Mouse (Mus musculus): ENCODE data around the gene Flcn. TPM values are rescaled to one million over a fixed set of nuclear protein-coding genes. Genes with fewer than 3 reads are reported as not detected.

The Flcn gene
- polyA plus RNA-seq, 1 experiment from 2014 or later, result 35.9 TPM

GRCm38 (mm10) chr11:59746614-59747013 lies 63.2 kb downstream of the Flcn start:
- H3K9me3 ChIP-seq (ENCODE audit: control insufficient read depth, low read length), result no peaks in the 10 kb centered on the region
- peaks cover 62% of the 10 kb centered on the region for H3K36me3 ChIP-seq (ENCODE audit: control insufficient read depth, insufficient read depth, low read length)
- no peak for ATAC-seq (ENCODE audit: low FRiP score, low TSS enrichment)
- 90% methylated on average over 2 of the region's 2 CpGs for WGBS
- H3K9ac ChIP-seq (replicated peaks; ENCODE audit: low read length), result no peak overlapping the region
- H3K27ac ChIP-seq (replicated peaks; ENCODE audit: low read depth, low read length), result no peak overlapping the region
- no peak overlapping the region for H3K4me2 ChIP-seq (ENCODE audit: low read length)
- no peaks in the 10 kb centered on the region for H3K27me3 ChIP-seq (ENCODE audit: control insufficient read depth, insufficient read depth, low read length)
- DNase-seq, result peak; percentile 69
- H3K4me1 ChIP-seq (ENCODE audit: control insufficient read depth, insufficient read depth, low read length), result no peaks in the 10 kb centered on the region
- no peak overlapping the region for H3K4me3 ChIP-seq (replicated peaks; ENCODE audit: low read depth, low read length)

- WGBS, result 96% methylated on average over 5 of the region's 5 CpGs
- no peaks in the 10 kb centered on the region for H3K9me3 ChIP-seq (ENCODE audit: control insufficient read depth, low read length)
Measured at GRCm38 (mm10) chr11:59745851-59746250, 64.0 kb downstream of the Flcn start.

GRCm38 (mm10) chr11:59744374-59744773 lies 65.4 kb downstream of the Flcn start:
- DNase-seq (no peak), ATAC-seq (ENCODE audit: low FRiP score, low TSS enrichment) (no peak)
- H3K4me1 ChIP-seq (ENCODE audit: control insufficient read depth, insufficient read depth, low read length), result no peaks in the 10 kb centered on the region
- H3K4me2 ChIP-seq (ENCODE audit: low read length), result no peak overlapping the region
- no peaks in the 10 kb centered on the region for H3K9me3 ChIP-seq (ENCODE audit: control insufficient read depth, low read length)
- H3K4me3 ChIP-seq (replicated peaks; ENCODE audit: low read depth, low read length), result no peak overlapping the region
- no peaks in the 10 kb centered on the region for H3K27me3 ChIP-seq (ENCODE audit: control insufficient read depth, insufficient read depth, low read length)
- no peak overlapping the region for H3K9ac ChIP-seq (replicated peaks; ENCODE audit: low read length)
- peaks cover 65% of the 10 kb centered on the region for H3K36me3 ChIP-seq (ENCODE audit: control insufficient read depth, insufficient read depth, low read length)
- no peak overlapping the region for H3K27ac ChIP-seq (replicated peaks; ENCODE audit: low read depth, low read length)
- WGBS, result over 99% methylated on average over 4 of the region's 4 CpGs

More at GRCm38 (mm10) chr11:59745851-59746250, 64.0 kb downstream of the Flcn start:
- no peak overlapping the region for H3K4me2 ChIP-seq (ENCODE audit: low read length)
- no peaks in the 10 kb centered on the region for H3K4me1 ChIP-seq (ENCODE audit: control insufficient read depth, insufficient read depth, low read length)
- no peak overlapping the region for H3K27ac ChIP-seq (replicated peaks; ENCODE audit: low read depth, low read length)
- no peaks in the 10 kb centered on the region for H3K27me3 ChIP-seq (ENCODE audit: control insufficient read depth, insufficient read depth, low read length)
- no peak overlapping the region for H3K4me3 ChIP-seq (replicated peaks; ENCODE audit: low read depth, low read length)
- no peak for DNase-seq
- no peak for ATAC-seq (ENCODE audit: low FRiP score, low TSS enrichment)
- no peak overlapping the region for H3K9ac ChIP-seq (replicated peaks; ENCODE audit: low read length)
- peaks cover 62% of the 10 kb centered on the region for H3K36me3 ChIP-seq (ENCODE audit: control insufficient read depth, insufficient read depth, low read length)

- Histone ChIP-seq H3K4me3 (replicated peaks; ENCODE audit: low read depth, low read length) (no peak overlapping the region), H3K36me3 (ENCODE audit: control insufficient read depth, insufficient read depth, low read length) (peaks cover 66% of the 10 kb centered on the region), H3K4me2 (ENCODE audit: low read length) (no peak overlapping the region), H3K9me3 (ENCODE audit: control insufficient read depth, low read length) (no peaks in the 10 kb centered on the region), H3K9ac (replicated peaks; ENCODE audit: low read length) (no peak overlapping the region), H3K27me3 (ENCODE audit: control insufficient read depth, insufficient read depth, low read length) (no peaks in the 10 kb centered on the region), H3K4me1 (ENCODE audit: control insufficient read depth, insufficient read depth, low read length) (no peaks in the 10 kb centered on the region), H3K27ac (replicated peaks; ENCODE audit: low read depth, low read length) (no peak overlapping the region)
- 100% methylated on average over 1 of the region's 1 CpGs for WGBS
- DNase-seq (no peak), ATAC-seq (ENCODE audit: low FRiP score, low TSS enrichment) (no peak)
Measured at GRCm38 (mm10) chr11:59743712-59744111, 66.1 kb downstream of the Flcn start.

GRCm38 (mm10) chr11:59743307-59743706 lies 66.5 kb downstream of the Flcn start:
- H3K36me3 ChIP-seq (ENCODE audit: control insufficient read depth, insufficient read depth, low read length), result peaks cover 70% of the 10 kb centered on the region
- no peaks in the 10 kb centered on the region for H3K4me1 ChIP-seq (ENCODE audit: control insufficient read depth, insufficient read depth, low read length)
- ATAC-seq (ENCODE audit: low FRiP score, low TSS enrichment), result no peak
- no peak overlapping the region for H3K4me3 ChIP-seq (replicated peaks; ENCODE audit: low read depth, low read length)
- DNase-seq, result no peak
- H3K27me3 ChIP-seq (ENCODE audit: control insufficient read depth, insufficient read depth, low read length), result no peaks in the 10 kb centered on the region
- WGBS, result 94% methylated on average over 2 of the region's 2 CpGs
- H3K9ac ChIP-seq (replicated peaks; ENCODE audit: low read length), result no peak overlapping the region
- no peaks in the 10 kb centered on the region for H3K9me3 ChIP-seq (ENCODE audit: control insufficient read depth, low read length)
- H3K4me2 ChIP-seq (ENCODE audit: low read length), result no peak overlapping the region
- H3K27ac ChIP-seq (replicated peaks; ENCODE audit: low read depth, low read length), result no peak overlapping the region

- no peak overlapping the region for H3K4me2 ChIP-seq (ENCODE audit: low read length)
- H3K4me1 ChIP-seq (ENCODE audit: control insufficient read depth, insufficient read depth, low read length), result no peaks in the 10 kb centered on the region
- WGBS, result 96% methylated on average over 5 of the region's 5 CpGs
- no peaks in the 10 kb centered on the region for H3K9me3 ChIP-seq (ENCODE audit: control insufficient read depth, low read length)
- H3K27me3 ChIP-seq (ENCODE audit: control insufficient read depth, insufficient read depth, low read length), result no peaks in the 10 kb centered on the region
- no peak for ATAC-seq (ENCODE audit: low FRiP score, low TSS enrichment)
- no peak for DNase-seq
- no peak overlapping the region for H3K27ac ChIP-seq (replicated peaks; ENCODE audit: low read depth, low read length)
- H3K9ac ChIP-seq (replicated peaks; ENCODE audit: low read length), result no peak overlapping the region
- H3K36me3 ChIP-seq (ENCODE audit: control insufficient read depth, insufficient read depth, low read length), result peaks cover 84% of the 10 kb centered on the region
- no peak overlapping the region for H3K4me3 ChIP-seq (replicated peaks; ENCODE audit: low read depth, low read length)
Measured at GRCm38 (mm10) chr11:59741915-59742314, 67.9 kb downstream of the Flcn start.

Other genes starting within 250 kb of the Flcn start
- not detected in 2 replicates for gene Olfr222, start 233.8 kb downstream of the Flcn start, polyA plus RNA-seq (2014; fragmentation: Nextera tagmentation; extraction: Ambion mirVana)
- not detected in 2 replicates for gene Olfr223, start 216.7 kb downstream of the Flcn start, polyA plus RNA-seq (2014; fragmentation: Nextera tagmentation; extraction: Ambion mirVana)
- 62.6 and 68.7 TPM in 2 replicates for gene Mprip, start 148.7 kb downstream of the Flcn start, polyA plus RNA-seq (2014; fragmentation: Nextera tagmentation; extraction: Ambion mirVana)
- 3.0 and 5.4 TPM in 2 replicates for gene Pld6, start 22.4 kb downstream of the Flcn start, polyA plus RNA-seq (2014; fragmentation: Nextera tagmentation; extraction: Ambion mirVana)
- 68.2 and 73.5 TPM in 2 replicates for gene Nt5m, start 29.4 kb upstream of the Flcn start, polyA plus RNA-seq (2014; fragmentation: Nextera tagmentation; extraction: Ambion mirVana)
- 200 and 213 TPM in 2 replicates for gene Cops3, start 29.8 kb upstream of the Flcn start, polyA plus RNA-seq (2014; fragmentation: Nextera tagmentation; extraction: Ambion mirVana)
- gene Med9, start 138.2 kb upstream of the Flcn start, polyA plus RNA-seq (2014; fragmentation: Nextera tagmentation; extraction: Ambion mirVana), result 30.7 and 31.4 TPM in 2 replicates
- 0.51 and 1.0 TPM in 2 replicates for gene Rasd1, start 154.9 kb upstream of the Flcn start, polyA plus RNA-seq (2014; fragmentation: Nextera tagmentation; extraction: Ambion mirVana)
- gene Pemt, start 236.5 kb upstream of the Flcn start, polyA plus RNA-seq (2014; fragmentation: Nextera tagmentation; extraction: Ambion mirVana), result 6.0 and 8.3 TPM in 2 replicates